Mouse (Mus musculus) liver, embryonic 14.5 days (tissue): Measurements from ENCODE around the gene Hyal2. TPM values are rescaled to one million over a fixed set of nuclear protein-coding genes. Genes with fewer than 3 reads are reported as not detected.

Experiments
- ATAC-seq: fragments of 200-750 bp; cut with Nextera tagmentation; 2 replicates; pipeline ENCODE4 v1.8.0; 2017; ENCODE audit warnings: moderate number of reproducible peaks, mild to moderate bottlenecking, moderate library complexity; ENCODE audit not compliant: insufficient read depth
- DNase-seq, 3 experiments: peaks; one replicate each; pipeline ENCODE4 v3.0.0-alpha.2; 2012 to 2013; ENCODE audit warnings: low read depth in 3 of 3, low spot score in 3 of 3
- H3K27ac ChIP-seq: fragments of 300-500 bp; sonication (generic); 2 replicates; pipeline ENCODE4 v1.5.1; 2014; ENCODE audit warnings: moderate library complexity, mild to moderate bottlenecking, control low read depth, inconsistent platforms
- H3K27me3 ChIP-seq: fragments of 300-500 bp; sonication (generic); 2 replicates; pipeline ENCODE4 v1.6.1; 2014; ENCODE audit warnings: mild to moderate bottlenecking, low read length, moderate library complexity; ENCODE audit not compliant: control insufficient read depth, insufficient read depth
- H3K36me3 ChIP-seq: fragments of 300-500 bp; sonication (generic); replicated peaks from 2 replicates; pipeline ENCODE4 v1.6.1; 2014; ENCODE audit warnings: low read depth; ENCODE audit not compliant: control insufficient read depth, insufficient read depth
- H3K4me1 ChIP-seq, 2 experiments: fragments of 200-500 bp in 1 of 2; fragments of 300-500 bp in 1 of 2; sonication (generic) in 1 of 2; replicated peaks; 2 replicates each; pipeline ENCODE4 v1.6.1; 2012 to 2014; ENCODE audit warnings: antibody characterized with exemption in 1 of 2, inconsistent platforms in 1 of 2, low read length in 1 of 2; ENCODE audit not compliant: control insufficient read depth in 2 of 2, insufficient read depth in 2 of 2
- H3K4me2 ChIP-seq: fragments of 300-500 bp; sonication (generic); 2 replicates; pipeline ENCODE4 v1.6.1; 2014; ENCODE audit warnings: low read depth, mild to moderate bottlenecking, control low read depth, moderate library complexity
- H3K4me3 ChIP-seq, 2 experiments: fragments of 200-500 bp in 1 of 2; fragments of 300-500 bp in 1 of 2; sonication (generic) in 1 of 2; 2 replicates each; pipeline ENCODE4 v1.5.1; 2012 to 2014; ENCODE audit warnings: low read depth in 2 of 2, low read length in 2 of 2, mild to moderate bottlenecking in 2 of 2, control low read depth in 1 of 2, inconsistent platforms in 1 of 2, moderate library complexity in 1 of 2; ENCODE audit not compliant: insufficient read depth in 1 of 2
- H3K9ac ChIP-seq: fragments of 300-500 bp; sonication (generic); replicated peaks from 2 replicates; pipeline ENCODE4 v1.6.1; 2014; ENCODE audit warnings: mild to moderate bottlenecking, control low read depth, moderate library complexity
- H3K9me3 ChIP-seq: fragments of 300-500 bp; sonication (generic); 2 replicates; pipeline ENCODE4 v1.6.1; 2016; ENCODE audit warnings: low read length, mixed read lengths; ENCODE audit not compliant: control insufficient read depth
- CTCF ChIP-seq: IDR thresholded peaks from 2 replicates; pipeline ENCODE4 v1.5.1; 2016; ENCODE audit warnings: antibody characterized with exemption, low read depth, control low read depth
- EP300 ChIP-seq: IDR thresholded peaks from 2 replicates; pipeline ENCODE4 v1.6.1; 2016; ENCODE audit warnings: antibody characterized with exemption, low read depth
- WGBS: fragments of 180-500 bp; shearing (Covaris S2); extraction: QIAGEN DNeasy Blood & Tissue Kit; methylation state at CpG from one replicate; pipeline ENCODE4 v1.1.7; 2014; ENCODE audit not compliant: insufficient replicate concordance; 5-methylcytosine and 5-hydroxymethylcytosine counted together
- polyA plus RNA-seq, 2 experiments: library from polyadenylated mRNA; depleted of rRNA in 1 of 2; stranded (reverse) in 1 of 2; unstranded in 1 of 2; fragments of >200 nt; fragmentation: Nextera tagmentation in 1 of 2; extraction: Ambion mirVana in 1 of 2; gene quantifications; 2 replicates each; pipeline versions ENCODE4 v1.2.1 to v1.2.3; 2012 to 2014

Gene Hyal2
- polyA plus RNA-seq, 2 experiments = 19.9 to 47.0 TPM

DNA sequence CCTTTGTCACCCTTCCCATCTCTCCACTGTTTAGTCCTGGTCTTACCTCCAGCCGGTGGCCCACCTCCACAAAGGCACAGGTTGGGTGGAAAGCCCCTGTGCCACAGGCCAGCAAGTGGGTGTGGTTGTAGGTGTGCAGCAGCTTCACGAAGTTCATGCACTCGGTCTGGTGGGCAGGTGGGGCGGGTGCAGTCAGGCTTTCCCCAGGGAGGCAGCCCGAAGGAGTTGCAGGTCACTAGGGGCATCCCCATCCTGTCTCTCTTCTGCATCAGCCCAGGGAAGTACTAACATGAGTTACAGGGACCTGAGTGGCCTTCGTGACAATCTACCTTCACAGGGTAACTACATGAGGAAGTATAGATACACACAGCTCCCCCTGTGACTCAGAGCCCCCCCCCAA lies 35.5 kb downstream of the Hyal2 start:
- Histone ChIP-seq H3K4me1 (peaks cover 0 to 12% of the 10 kb centered on the region in 2 experiments; a peak in 3 of 4 replicates), H3K36me3 (no peaks in the 10 kb centered on the region), H3K9ac (no peak overlapping the region), H3K27me3 (no peaks in the 10 kb centered on the region; the same call in 1 of the 2 replicates), H3K27ac (no peak overlapping the region), H3K9me3 (no peaks in the 10 kb centered on the region), H3K4me2 (no peak overlapping the region), H3K4me3 (no peak overlapping the region)
- DNase-seq (no peak), ATAC-seq (no peak)
- no peak for TF ChIP-seq CTCF
- no peak for TF ChIP-seq EP300
- WGBS = 57% methylated on average over 6 of the region's 6 CpGs

DNA sequence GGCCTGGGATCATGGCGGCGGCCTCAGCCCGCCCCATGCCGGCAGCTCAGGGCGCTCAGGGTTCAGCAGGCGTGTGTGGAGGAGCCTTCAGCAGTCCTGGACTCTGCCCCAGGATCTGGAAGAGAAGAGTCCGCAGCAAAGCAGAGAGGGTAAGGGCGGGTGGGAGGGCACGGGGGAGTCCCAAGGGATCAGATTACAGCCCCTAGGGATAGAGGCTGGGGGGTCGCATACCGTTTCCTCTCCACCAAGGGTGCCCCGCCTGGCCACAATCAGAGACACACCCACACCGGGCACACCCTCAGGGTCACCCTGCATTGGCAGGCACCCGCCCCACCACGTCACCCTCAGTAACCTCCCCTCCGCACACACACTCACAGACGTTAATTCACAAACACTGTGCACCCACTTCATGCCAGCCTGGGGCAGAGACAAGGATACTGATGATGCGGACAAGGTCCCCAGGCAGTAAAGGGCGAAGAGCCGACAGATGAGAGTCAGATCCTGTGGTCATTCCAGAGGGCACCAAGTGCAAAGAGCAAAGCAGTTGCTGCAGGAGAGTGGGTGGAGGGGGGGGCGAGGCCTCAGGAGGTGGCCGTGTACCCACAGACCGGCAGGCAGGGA lies 37.4 kb downstream of the Hyal2 start:
- Histone ChIP-seq H3K27ac (no peak overlapping the region), H3K4me2 (no peak overlapping the region)

DNA sequence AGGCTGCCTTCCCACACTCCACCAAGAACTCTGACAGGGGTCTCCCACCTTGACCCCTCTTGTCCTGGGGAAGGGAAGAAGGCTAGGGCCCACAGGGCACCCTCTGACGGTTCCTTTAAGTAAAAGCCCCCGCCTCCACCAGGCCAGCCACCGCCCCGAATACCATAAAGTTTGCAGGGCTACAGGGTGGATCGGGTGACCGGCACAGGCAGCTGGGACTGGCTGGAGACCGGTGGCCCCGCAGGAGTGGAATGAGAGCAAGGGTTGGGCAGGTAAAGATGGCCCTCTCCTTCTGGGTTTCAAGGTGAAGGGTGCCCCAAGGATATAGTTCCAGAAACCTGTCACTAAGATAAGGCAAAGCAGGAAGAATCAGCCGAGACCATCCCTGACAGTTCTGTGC lies 38.8 kb downstream of the Hyal2 start:
- no peak overlapping the region for H3K27ac ChIP-seq
- ATAC-seq = no peak
- no peak overlapping the region for H3K4me3 ChIP-seq
- no peak overlapping the region for H3K4me2 ChIP-seq
- H3K27me3 ChIP-seq = no peaks in the 10 kb centered on the region
- H3K4me1 ChIP-seq = peaks cover 0 to 15% of the 10 kb centered on the region in 2 experiments; a peak in 3 of 4 replicates
- no peak overlapping the region for H3K9ac ChIP-seq
- 40% methylated on average over 9 of the region's 9 CpGs for WGBS
- H3K9me3 ChIP-seq = no peaks in the 10 kb centered on the region
- no peaks in the 10 kb centered on the region for H3K36me3 ChIP-seq
- DNase-seq = no peak
- TF ChIP-seq CTCF = no peak
- TF ChIP-seq EP300 = no peak

More for the DNA sequence above, 37.4 kb downstream of the Hyal2 start:
- Histone ChIP-seq H3K9ac (no peak overlapping the region), H3K36me3 (no peaks in the 10 kb centered on the region), H3K4me3 (no peak overlapping the region), H3K4me1 (peaks cover 0 to 12% of the 10 kb centered on the region in 2 experiments; a peak in 3 of 4 replicates), H3K27me3 (no peaks in the 10 kb centered on the region), H3K9me3 (no peaks in the 10 kb centered on the region)
- no peak for DNase-seq
- no peak for TF ChIP-seq CTCF
- TF ChIP-seq EP300 = no peak
- ATAC-seq = no peak
- WGBS = 41% methylated on average over 23 of the region's 23 CpGs

DNA sequence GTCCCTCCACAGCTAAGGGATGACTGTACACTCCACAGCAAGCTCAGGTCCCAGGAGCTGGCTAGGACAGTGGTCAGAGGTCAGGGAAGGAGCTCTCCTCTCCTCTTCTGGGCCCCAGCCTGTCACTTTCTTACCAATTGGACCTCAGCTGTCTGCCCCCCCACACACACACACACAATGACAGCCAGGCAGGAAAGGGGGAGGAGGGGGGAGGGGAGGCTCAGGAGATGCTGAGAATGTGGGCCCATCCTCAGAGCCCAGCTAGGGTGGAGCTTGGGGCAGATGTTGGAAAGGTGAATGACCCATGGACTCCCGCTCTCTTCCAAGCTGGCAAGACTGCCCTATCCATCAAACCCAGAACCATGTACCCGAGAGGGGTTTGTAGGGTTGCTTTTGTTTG lies 39.3 kb downstream of the Hyal2 start:
- no peaks in the 10 kb centered on the region for H3K9me3 ChIP-seq
- H3K36me3 ChIP-seq = no peaks in the 10 kb centered on the region
- no peak for TF ChIP-seq CTCF
- TF ChIP-seq EP300 = no peak
- H3K4me3 ChIP-seq = no peak overlapping the region
- H3K27me3 ChIP-seq = no peaks in the 10 kb centered on the region
- no peak overlapping the region for H3K27ac ChIP-seq
- no peak for ATAC-seq
- peaks cover under 1 to 17% of the 10 kb centered on the region in 2 experiments; a peak in 3 of 4 replicates for H3K4me1 ChIP-seq
- WGBS = 68% methylated on average over 2 of the region's 2 CpGs
- no peak overlapping the region for H3K9ac ChIP-seq
- no peak overlapping the region for H3K4me2 ChIP-seq
- DNase-seq = no peak

DNA sequence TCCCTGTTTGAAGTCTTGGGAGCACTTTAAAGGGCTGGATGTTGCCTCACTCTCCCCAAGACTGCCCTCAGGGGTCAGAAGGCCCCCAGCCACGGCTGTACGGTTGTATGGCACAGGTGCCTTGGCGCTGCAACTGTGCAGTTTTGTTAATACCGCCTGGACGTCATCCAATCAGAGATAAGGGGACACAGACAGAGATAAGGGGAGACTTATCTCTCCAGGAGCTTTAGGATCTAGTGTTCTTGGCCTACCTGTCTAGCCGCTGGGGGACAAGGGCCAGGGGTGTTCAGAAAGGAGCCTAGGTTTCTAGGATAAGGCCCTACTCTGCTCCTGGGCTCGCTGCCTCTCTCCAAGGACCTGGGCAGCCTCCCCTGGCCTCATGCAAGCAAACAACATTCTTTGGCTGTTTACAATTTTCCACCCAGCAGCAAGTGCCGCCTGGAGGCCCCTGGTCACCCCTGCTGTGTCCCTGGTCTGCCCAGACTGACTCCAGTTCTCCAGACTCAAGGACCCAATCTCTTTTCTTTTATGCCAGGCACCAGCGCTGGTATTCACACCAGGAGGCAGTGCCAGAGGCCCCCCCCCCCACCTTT lies 40.0 kb downstream of the Hyal2 start:
- H3K4me2 ChIP-seq = no peak overlapping the region
- H3K36me3 ChIP-seq = no peaks in the 10 kb centered on the region
- H3K9me3 ChIP-seq = no peaks in the 10 kb centered on the region
- ATAC-seq (no peak), DNase-seq (no peak)
- H3K27me3 ChIP-seq = no peaks in the 10 kb centered on the region
- H3K4me1 ChIP-seq = peaks cover 2 to 15% of the 10 kb centered on the region in 2 experiments; a peak in 3 of 4 replicates
- 37% methylated on average over 9 of the region's 9 CpGs for WGBS
- H3K9ac ChIP-seq = no peak overlapping the region
- H3K27ac ChIP-seq = no peak overlapping the region
- no peak for TF ChIP-seq EP300
- no peak for TF ChIP-seq CTCF
- no peak overlapping the region for H3K4me3 ChIP-seq
